Mouse (Mus musculus) intestine, embryonic 16.5 days (tissue): ENCODE data around the gene Car12. TPM values are rescaled to one million over a fixed set of nuclear protein-coding genes. Genes with fewer than 3 reads are reported as not detected.

Experiments used
- ATAC-seq: fragments of 200-750 bp; cut with Nextera tagmentation; 2 replicates; pipeline ENCODE4 v1.8.0; 2017; ENCODE audit warnings: moderate TSS enrichment, moderate library complexity
- H3K27ac ChIP-seq: fragments of 300-500 bp; sonication (generic); 2 replicates; pipeline ENCODE4 v1.5.1; 2014; ENCODE audit warnings: mild to moderate bottlenecking, low read length
- H3K27me3 ChIP-seq: fragments of 300-500 bp; sonication (generic); replicated peaks from 2 replicates; pipeline ENCODE4 v1.6.1; 2014; ENCODE audit warnings: low read length, control low read depth, mixed read lengths; ENCODE audit not compliant: control insufficient read depth, insufficient read depth
- H3K36me3 ChIP-seq: fragments of 300-500 bp; sonication (generic); 2 replicates; pipeline ENCODE4 v1.6.1; 2014; ENCODE audit warnings: low read length, control low read depth; ENCODE audit not compliant: control insufficient read depth, insufficient read depth
- H3K4me1 ChIP-seq: fragments of 300-500 bp; sonication (generic); 2 replicates; pipeline ENCODE4 v1.6.1; 2014; ENCODE audit warnings: low read length, control low read depth, mixed read lengths; ENCODE audit not compliant: control insufficient read depth, insufficient read depth
- H3K4me2 ChIP-seq: fragments of 300-500 bp; sonication (generic); 2 replicates; pipeline ENCODE4 v1.6.1; 2014; ENCODE audit warnings: low read depth, low read length, control low read depth
- H3K4me3 ChIP-seq: fragments of 300-500 bp; sonication (generic); 2 replicates; pipeline ENCODE4 v1.5.1; 2014; ENCODE audit warnings: mild to moderate bottlenecking, low read length
- H3K9ac ChIP-seq: fragments of 300-500 bp; sonication (generic); 2 replicates; pipeline ENCODE4 v1.6.1; 2014; ENCODE audit warnings: low read depth, low read length
- H3K9me3 ChIP-seq: fragments of 300-500 bp; sonication (generic); 2 replicates; pipeline ENCODE4 v1.6.1; 2016; ENCODE audit warnings: low read length, control low read depth; ENCODE audit not compliant: control insufficient read depth
- WGBS: fragments of 180-500 bp; shearing (Covaris S2); extraction: QIAGEN DNeasy Blood & Tissue Kit; methylation state at CpG from one replicate; pipeline ENCODE4 v1.1.7; 2014; 5-methylcytosine and 5-hydroxymethylcytosine counted together
- polyA plus RNA-seq: library from polyadenylated mRNA; unstranded; fragments of >200 nt; fragmentation: Nextera tagmentation; extraction: Ambion mirVana; gene quantifications from 2 replicates; pipeline ENCODE4 v1.2.1, GENCODE M21; 2015

Car12 gene
- polyA plus RNA-seq, 1 experiment from 2014 or later, result 5.4 TPM

DNA sequence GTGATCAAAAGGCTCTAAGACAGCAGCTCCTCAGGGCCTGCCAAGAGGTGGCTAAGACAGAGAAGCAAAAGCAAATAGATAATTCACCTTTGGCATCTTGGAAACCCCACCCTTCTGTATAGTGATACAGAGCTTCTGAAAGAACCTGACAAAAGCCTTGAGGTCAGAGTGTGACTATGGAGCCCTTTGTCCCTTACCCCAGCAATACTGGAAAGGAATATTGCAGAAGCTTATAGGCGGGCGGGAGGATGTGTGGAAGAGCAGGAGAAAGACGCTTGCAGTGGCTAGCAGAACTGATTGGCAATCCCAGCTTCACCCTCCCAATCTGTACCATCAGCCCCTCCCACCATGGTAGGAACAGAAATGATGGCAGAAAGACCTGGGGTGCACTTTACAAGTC is 22.5 kb downstream of the Car12 start:
- H3K36me3 ChIP-seq, result no peaks in the 10 kb centered on the region
- no peak overlapping the region for H3K9ac ChIP-seq
- ATAC-seq, result peak; percentile 78
- H3K27ac ChIP-seq, result peak overlapping the region; percentile 34
- H3K4me2 ChIP-seq, result no peak overlapping the region
- 62% methylated on average over 3 of the region's 3 CpGs for WGBS
- no peaks in the 10 kb centered on the region for H3K27me3 ChIP-seq
- H3K4me3 ChIP-seq, result no peak overlapping the region
- no peaks in the 10 kb centered on the region for H3K9me3 ChIP-seq
- H3K4me1 ChIP-seq, result peaks cover 27% of the 10 kb centered on the region; the same call in 1 of the 2 replicates

DNA sequence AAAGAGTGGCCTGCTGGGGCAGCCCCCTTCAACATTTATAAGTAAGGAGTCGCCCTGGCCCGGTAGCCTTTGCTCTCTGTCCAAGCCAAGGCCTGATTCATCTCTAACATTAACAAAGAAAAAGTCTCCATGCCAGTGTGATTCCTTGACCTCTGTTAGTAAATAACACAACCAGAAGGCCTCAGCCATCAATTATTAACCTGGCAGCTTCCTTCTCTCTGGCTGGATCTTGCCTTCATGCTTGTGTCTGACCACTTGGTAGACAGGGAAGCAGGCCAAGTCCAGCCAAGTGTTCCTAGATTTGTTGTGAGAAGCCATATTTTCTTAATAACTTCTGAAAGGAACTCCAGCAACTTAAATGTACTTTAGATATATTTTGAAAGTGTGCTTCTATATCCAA is 23.1 kb downstream of the Car12 start:
- H3K36me3 ChIP-seq, result no peaks in the 10 kb centered on the region
- peaks cover 27% of the 10 kb centered on the region; the same call in 1 of the 2 replicates for H3K4me1 ChIP-seq
- 67% methylated on average over 2 of the region's 2 CpGs for WGBS
- ATAC-seq, result no peak; the same call in 1 of the 2 replicates
- no peaks in the 10 kb centered on the region for H3K9me3 ChIP-seq
- no peak overlapping the region for H3K9ac ChIP-seq
- peak overlapping the region; percentile 34 for H3K27ac ChIP-seq
- no peak overlapping the region for H3K4me3 ChIP-seq
- H3K27me3 ChIP-seq, result no peaks in the 10 kb centered on the region
- H3K4me2 ChIP-seq, result no peak overlapping the region

DNA sequence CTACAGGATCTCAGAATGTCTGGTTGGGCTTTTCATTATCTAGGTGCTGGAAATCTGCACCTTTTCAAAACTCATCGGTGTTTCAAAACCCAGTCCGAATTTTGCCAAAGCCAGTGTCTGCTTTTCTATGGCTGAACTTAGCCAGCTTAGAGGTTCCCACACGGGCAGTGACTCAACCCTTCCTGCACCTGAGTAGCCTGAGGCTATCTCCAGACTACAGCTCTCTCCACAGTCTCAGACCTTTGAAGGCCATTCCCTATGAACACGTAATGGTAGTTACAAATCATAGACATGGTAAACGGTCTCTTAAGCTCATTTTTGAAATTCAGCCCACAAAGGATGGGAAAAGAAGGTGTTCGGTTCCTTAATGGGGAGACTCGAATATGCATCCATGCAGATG is 26.0 kb downstream of the Car12 start:
- Histone ChIP-seq H3K9ac (no peak overlapping the region), H3K4me2 (no peak overlapping the region), H3K4me1 (peaks cover 22% of the 10 kb centered on the region; the same call in 1 of the 2 replicates), H3K27me3 (no peaks in the 10 kb centered on the region), H3K4me3 (no peak overlapping the region), H3K36me3 (no peaks in the 10 kb centered on the region), H3K27ac (no peak overlapping the region), H3K9me3 (no peaks in the 10 kb centered on the region)
- no peak for ATAC-seq
- 88% methylated on average over 7 of the region's 7 CpGs for WGBS

DNA sequence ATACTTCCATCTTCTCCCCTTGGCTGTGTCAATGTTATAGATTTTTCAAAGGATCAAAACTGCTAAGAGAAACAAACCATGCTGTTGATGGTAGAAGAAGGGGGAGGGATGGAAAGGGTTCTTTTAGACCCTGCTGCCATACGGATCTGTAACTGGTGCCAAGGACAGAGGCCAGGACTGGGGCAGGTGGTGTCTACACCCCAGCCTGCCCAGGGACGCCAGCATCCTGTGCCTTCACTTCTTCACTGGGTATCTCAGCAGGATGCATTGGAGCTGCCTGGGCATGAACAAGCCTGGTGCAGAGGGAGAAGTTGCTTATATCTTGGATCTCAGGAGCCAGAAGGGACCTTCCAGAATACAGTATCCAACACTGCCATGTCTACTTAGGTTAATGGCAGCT is 31.0 kb downstream of the Car12 start:
- H3K36me3 ChIP-seq, result no peaks in the 10 kb centered on the region
- 73% methylated on average over 2 of the region's 2 CpGs for WGBS
- no peak for ATAC-seq
- no peak overlapping the region for H3K4me2 ChIP-seq
- H3K4me1 ChIP-seq, result peaks cover 6% of the 10 kb centered on the region; the same call in 1 of the 2 replicates
- H3K9me3 ChIP-seq, result no peaks in the 10 kb centered on the region
- H3K27me3 ChIP-seq, result no peaks in the 10 kb centered on the region
- H3K9ac ChIP-seq, result no peak overlapping the region
- H3K27ac ChIP-seq, result no peak overlapping the region
- no peak overlapping the region for H3K4me3 ChIP-seq

DNA sequence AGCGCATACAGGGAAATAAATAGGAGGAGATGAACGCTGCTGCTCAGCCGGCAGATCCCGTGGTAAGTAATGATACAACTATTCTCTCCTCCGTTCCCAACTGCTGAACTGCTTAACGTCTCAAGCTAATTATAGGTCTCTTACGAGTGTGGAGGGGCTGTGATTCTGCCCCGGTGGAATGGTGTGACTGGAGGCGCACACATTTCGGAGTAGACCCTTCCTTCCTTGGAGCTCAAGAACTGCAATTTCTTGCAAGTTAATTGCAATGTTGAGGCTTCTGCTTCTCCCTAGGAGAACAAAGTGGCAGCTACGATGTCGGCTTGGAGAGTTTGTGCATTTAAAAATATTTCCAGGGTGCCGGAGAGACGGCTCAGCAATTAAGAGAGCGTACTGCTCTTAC is 34.9 kb downstream of the Car12 start:
- no peaks in the 10 kb centered on the region for H3K4me1 ChIP-seq
- WGBS, result 85% methylated on average over 15 of the region's 15 CpGs
- H3K36me3 ChIP-seq, result no peaks in the 10 kb centered on the region

DNA sequence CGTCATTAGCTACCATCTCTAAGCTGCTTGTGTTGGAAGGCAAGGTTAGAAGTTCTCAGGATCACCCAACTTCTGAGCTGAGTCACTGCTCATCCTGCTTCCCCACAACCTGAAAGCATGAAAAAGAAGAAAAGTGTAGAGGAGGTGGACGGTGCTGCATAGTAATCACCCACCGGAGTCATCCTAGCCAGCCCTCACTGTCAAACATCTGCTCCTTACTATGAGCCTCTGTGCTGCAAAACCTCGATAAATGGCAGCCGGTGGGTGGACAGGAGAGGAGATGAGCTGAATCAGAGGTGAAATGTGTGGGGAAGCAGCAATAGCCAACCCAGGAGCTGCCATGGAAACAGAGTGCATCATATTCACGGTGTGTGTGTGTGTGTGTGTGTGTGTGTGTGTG is 39.4 kb downstream of the Car12 start:
- Histone ChIP-seq H3K9ac (no peak overlapping the region), H3K4me2 (no peak overlapping the region), H3K36me3 (no peaks in the 10 kb centered on the region), H3K9me3 (no peaks in the 10 kb centered on the region), H3K27ac (no peak overlapping the region), H3K4me1 (no peaks in the 10 kb centered on the region), H3K4me3 (no peak overlapping the region), H3K27me3 (no peaks in the 10 kb centered on the region)
- no peak for ATAC-seq
- WGBS, result 67% methylated on average over 6 of the region's 6 CpGs

More for the DNA sequence above, 34.9 kb downstream of the Car12 start:
- H3K9me3 ChIP-seq, result no peaks in the 10 kb centered on the region
- no peak overlapping the region for H3K27ac ChIP-seq
- ATAC-seq, result no peak
- no peak overlapping the region for H3K4me3 ChIP-seq
- H3K9ac ChIP-seq, result no peak overlapping the region
- H3K4me2 ChIP-seq, result no peak overlapping the region
- no peaks in the 10 kb centered on the region for H3K27me3 ChIP-seq

DNA sequence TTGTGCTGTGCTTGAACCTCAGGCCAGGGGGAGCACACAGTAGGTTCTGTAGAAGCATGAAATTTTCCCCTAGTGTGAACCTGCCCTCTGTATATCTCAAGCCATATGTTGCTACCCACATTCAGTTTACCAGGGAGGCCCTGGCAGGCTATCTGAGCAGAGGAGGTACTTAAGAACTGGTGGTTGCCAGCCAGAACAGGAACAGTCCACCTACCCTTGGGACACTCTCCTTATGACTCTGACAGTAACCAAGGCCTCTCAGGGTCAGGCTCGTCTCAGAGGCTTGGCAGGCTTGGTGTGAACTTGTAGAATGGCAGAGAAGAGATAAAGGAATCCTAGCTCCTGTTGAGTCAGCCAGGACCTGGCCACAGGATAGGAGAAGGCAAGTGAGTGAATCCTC is 47.5 kb downstream of the Car12 start:
- Histone ChIP-seq H3K27ac (no peak overlapping the region), H3K9me3 (no peaks in the 10 kb centered on the region), H3K4me2 (no peak overlapping the region), H3K9ac (no peak overlapping the region), H3K27me3 (no peaks in the 10 kb centered on the region), H3K4me3 (no peak overlapping the region), H3K4me1 (no peaks in the 10 kb centered on the region), H3K36me3 (no peaks in the 10 kb centered on the region)
- ATAC-seq, result no peak
- 53% methylated on average over 1 of the region's 1 CpGs for WGBS

DNA sequence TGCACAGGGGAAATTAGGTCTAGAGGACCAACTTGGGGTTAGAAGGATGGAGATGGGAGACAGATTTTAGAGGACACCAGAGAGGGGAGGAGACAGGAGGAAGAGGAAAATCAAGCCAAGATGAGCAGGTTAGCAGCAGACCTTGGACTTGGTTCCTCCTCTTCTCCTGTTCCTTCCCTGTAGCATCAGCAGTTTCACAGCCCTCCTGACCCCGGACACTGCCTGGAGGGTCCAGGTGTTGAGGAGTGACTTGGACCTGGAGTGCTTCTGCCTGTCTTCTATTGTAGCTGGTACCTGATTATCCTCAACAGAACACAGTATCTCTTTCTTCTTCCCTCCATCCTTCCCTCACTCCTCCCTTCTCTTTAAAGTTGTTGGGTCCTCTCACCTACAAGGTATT is 55.2 kb downstream of the Car12 start:
- Histone ChIP-seq H3K4me3 (no peak overlapping the region), H3K27ac (peak overlapping the region; percentile 65), H3K9me3 (no peaks in the 10 kb centered on the region), H3K27me3 (no peaks in the 10 kb centered on the region), H3K4me2 (no peak overlapping the region), H3K9ac (no peak overlapping the region), H3K36me3 (no peaks in the 10 kb centered on the region), H3K4me1 (0 out of 2 replicates have a peak, but pooled peaks cover 4% of the 10 kb centered on the region)
- ATAC-seq, result peak; percentile 43
- 85% methylated on average over 1 of the region's 1 CpGs for WGBS

DNA sequence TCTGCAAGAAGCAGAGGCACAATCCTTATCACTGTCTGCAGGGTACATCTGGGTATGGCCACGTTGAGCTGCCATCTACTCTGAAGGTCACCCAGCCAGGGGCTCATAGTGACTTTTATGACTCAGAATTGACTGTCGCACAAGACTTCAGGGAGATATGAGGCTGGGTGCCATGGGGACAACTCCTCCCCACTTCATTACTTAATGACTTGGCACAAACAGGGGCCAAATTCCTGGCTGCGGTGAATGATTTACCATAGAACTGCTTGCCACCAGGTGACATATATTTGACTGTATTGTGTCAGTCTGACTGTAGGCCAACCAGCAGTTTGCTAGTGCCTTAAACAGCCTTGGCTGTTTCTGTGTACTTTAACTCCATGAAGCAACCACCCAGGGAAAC is 55.8 kb downstream of the Car12 start:
- Histone ChIP-seq H3K9ac (no peak overlapping the region), H3K36me3 (no peaks in the 10 kb centered on the region), H3K4me2 (no peak overlapping the region), H3K9me3 (no peaks in the 10 kb centered on the region), H3K27ac (peak overlapping the region; percentile 65), H3K4me1 (0 out of 2 replicates have a peak, but pooled peaks cover 4% of the 10 kb centered on the region), H3K27me3 (no peaks in the 10 kb centered on the region), H3K4me3 (no peak overlapping the region)
- peak; percentile 97 for ATAC-seq
- whole genome bisulfite sequencing, result 54% methylated on average over 3 of the region's 3 CpGs

DNA sequence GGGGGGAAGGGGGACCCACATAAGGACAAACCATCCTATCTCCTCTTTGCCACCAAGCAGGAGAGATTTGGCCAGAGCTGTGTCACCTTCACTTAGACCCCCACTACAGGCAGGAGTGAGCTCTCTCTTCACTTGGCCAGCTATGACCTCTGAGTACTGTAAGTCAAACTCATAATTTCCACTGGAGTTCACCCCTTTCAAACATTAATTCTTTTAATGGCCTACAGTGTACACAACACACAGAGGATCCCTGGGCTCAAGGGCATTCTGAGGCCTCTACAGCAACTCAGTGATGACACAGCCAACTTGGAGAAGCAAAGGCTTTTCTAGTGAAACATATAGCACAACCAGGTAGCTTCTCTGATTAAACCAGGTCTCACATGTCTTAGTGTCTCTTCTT is 57.2 kb downstream of the Car12 start:
- Histone ChIP-seq H3K27me3 (no peaks in the 10 kb centered on the region), H3K9me3 (no peaks in the 10 kb centered on the region), H3K4me1 (0 out of 2 replicates have a peak, but pooled peaks cover 4% of the 10 kb centered on the region), H3K9ac (no peak overlapping the region), H3K36me3 (no peaks in the 10 kb centered on the region), H3K4me2 (no peak overlapping the region), H3K27ac (no peak overlapping the region), H3K4me3 (no peak overlapping the region)
- no peak for ATAC-seq
